Mouse (Mus musculus) midbrain, embryonic 13.5 days (tissue): Measurements from ENCODE around the gene Snx19. TPM values are rescaled to one million over a fixed set of nuclear protein-coding genes. Genes with fewer than 3 reads are reported as not detected.

Experiments
- ATAC-seq: fragments of 200-750 bp; cut with Nextera tagmentation; 2 replicates; pipeline ENCODE4 v1.8.0; 2017; ENCODE audit warnings: mild to moderate bottlenecking, moderate TSS enrichment, moderate library complexity
- H3K27ac ChIP-seq: fragments of 300-500 bp; sonication (generic); 2 replicates; pipeline ENCODE4 v1.5.1; 2015; ENCODE audit warnings: inconsistent platforms, mild to moderate bottlenecking, moderate library complexity
- H3K27me3 ChIP-seq: fragments of 300-500 bp; sonication (generic); 2 replicates; pipeline ENCODE4 v1.6.1; 2015; ENCODE audit warnings: mild to moderate bottlenecking, inconsistent platforms
- H3K36me3 ChIP-seq: fragments of 300-500 bp; sonication (generic); 2 replicates; pipeline ENCODE4 v1.6.1; 2015; ENCODE audit warnings: mild to moderate bottlenecking, inconsistent platforms
- H3K4me1 ChIP-seq: fragments of 300-500 bp; sonication (generic); replicated peaks from 2 replicates; pipeline ENCODE4 v1.6.1; 2015; ENCODE audit warnings: inconsistent platforms
- H3K4me2 ChIP-seq: fragments of 300-500 bp; sonication (generic); replicated peaks from 2 replicates; pipeline ENCODE4 v1.6.1; 2015; ENCODE audit warnings: moderate library complexity, mild to moderate bottlenecking, inconsistent platforms
- H3K4me3 ChIP-seq: fragments of 300-500 bp; sonication (generic); replicated peaks from 2 replicates; pipeline ENCODE4 v1.5.1; 2015; ENCODE audit warnings: mild to moderate bottlenecking, inconsistent platforms
- H3K9ac ChIP-seq: fragments of 300-500 bp; sonication (generic); replicated peaks from 2 replicates; pipeline ENCODE4 v1.6.1; 2015; ENCODE audit warnings: mild to moderate bottlenecking, inconsistent platforms
- H3K9me3 ChIP-seq: fragments of 300-500 bp; sonication (generic); 2 replicates; pipeline ENCODE4 v1.6.1; 2016; ENCODE audit warnings: mild to moderate bottlenecking, inconsistent platforms
- whole genome bisulfite sequencing: fragments of 180-500 bp; shearing (Covaris S2); methylation state at CpG from one replicate; pipeline ENCODE4 v1.1.7; 2015; 5-methylcytosine and 5-hydroxymethylcytosine counted together
- polyA plus RNA-seq: library from polyadenylated mRNA; unstranded; fragments of >200 nt; fragmentation: Nextera tagmentation; extraction: Ambion mirVana; gene quantifications from 2 replicates; pipeline ENCODE4 v1.2.1, GENCODE M21; 2015

The Snx19 gene
- polyA plus RNA-seq, 1 experiment from 2014 or later = 23.2 TPM

DNA sequence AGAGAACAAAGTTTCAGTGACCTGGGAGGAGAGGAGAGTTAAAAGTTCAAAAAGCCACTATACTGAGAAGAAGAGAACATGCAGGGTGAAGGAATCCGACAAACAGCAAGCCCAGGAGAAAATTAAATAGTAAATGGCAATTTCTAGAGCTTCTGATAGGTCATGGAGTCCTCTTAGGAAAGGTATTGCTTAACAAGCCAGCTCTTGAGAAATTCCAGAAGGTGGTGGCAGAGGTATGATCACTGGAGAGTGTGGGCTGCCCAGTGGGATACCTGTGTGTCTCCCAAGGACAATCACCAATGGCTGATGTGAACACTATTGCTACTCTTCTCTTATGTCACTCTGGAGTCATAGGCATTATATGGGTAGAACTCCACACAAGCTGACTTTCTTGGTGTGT is 19.2 kb downstream of the Snx19 start:
- Histone ChIP-seq H3K27ac (no peak overlapping the region), H3K36me3 (peaks cover 72% of the 10 kb centered on the region), H3K27me3 (no peaks in the 10 kb centered on the region), H3K4me3 (no peak overlapping the region), H3K4me2 (no peak overlapping the region), H3K9me3 (no peaks in the 10 kb centered on the region), H3K9ac (no peak overlapping the region), H3K4me1 (no peaks in the 10 kb centered on the region)
- no peak for ATAC-seq
- WGBS = 92% methylated on average over 1 of the region's 1 CpGs

DNA sequence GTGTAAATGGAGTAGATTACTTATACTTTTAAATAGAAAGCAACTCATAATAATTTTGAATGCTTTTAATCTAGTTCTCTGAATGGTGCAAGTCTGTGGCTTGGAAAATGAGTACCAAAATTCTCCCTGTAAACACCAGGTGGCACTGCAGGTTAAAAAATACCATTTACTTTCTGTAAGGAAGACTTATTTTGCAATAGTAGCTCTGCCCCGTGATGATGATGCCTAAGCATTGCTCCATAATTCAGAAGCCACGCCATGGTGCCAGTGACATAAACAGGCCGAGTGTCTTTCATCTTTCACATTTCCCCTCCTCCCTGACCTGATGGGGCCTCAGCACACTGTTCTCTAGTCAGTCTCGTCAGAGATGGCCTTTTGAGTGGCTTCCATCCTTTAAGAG is 21.6 kb downstream of the Snx19 start:
- H3K27me3 ChIP-seq = no peaks in the 10 kb centered on the region
- 38% methylated on average over 4 of the region's 4 CpGs for WGBS
- H3K4me2 ChIP-seq = no peak overlapping the region
- ATAC-seq = 0 out of 2 replicates have a peak, but pooled peaks have one; percentile 30
- H3K9ac ChIP-seq = no peak overlapping the region
- no peak overlapping the region for H3K4me3 ChIP-seq
- no peaks in the 10 kb centered on the region for H3K9me3 ChIP-seq
- peaks cover 71% of the 10 kb centered on the region for H3K36me3 ChIP-seq
- H3K27ac ChIP-seq = no peak overlapping the region
- no peaks in the 10 kb centered on the region for H3K4me1 ChIP-seq

DNA sequence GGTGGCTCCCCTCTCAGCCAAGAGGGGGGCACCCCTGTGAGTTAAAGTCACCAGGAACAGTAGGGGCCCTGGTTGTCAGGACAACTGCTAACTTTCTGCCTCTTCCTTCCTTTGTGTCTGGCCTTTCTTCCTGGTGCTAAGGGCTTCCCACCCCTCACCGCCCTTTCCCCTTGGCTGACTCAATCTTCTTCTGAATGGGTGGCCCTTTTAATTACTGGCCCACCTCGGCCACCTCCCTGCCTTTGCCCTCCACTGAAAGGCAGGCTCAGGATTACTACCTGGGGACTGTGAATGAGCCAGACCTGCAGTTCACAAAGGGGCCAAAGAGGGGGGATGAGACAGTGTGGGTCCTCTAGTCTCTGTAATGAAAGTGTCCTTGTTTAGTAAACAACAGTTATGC is 23.0 kb downstream of the Snx19 start:
- no peak overlapping the region for H3K9ac ChIP-seq
- no peak for ATAC-seq
- H3K36me3 ChIP-seq = peaks cover 61% of the 10 kb centered on the region
- 6% methylated on average over 2 of the region's 2 CpGs for WGBS
- no peak overlapping the region for H3K27ac ChIP-seq
- H3K4me1 ChIP-seq = no peaks in the 10 kb centered on the region
- no peaks in the 10 kb centered on the region for H3K27me3 ChIP-seq
- no peak overlapping the region for H3K4me2 ChIP-seq
- H3K4me3 ChIP-seq = no peak overlapping the region
- no peaks in the 10 kb centered on the region for H3K9me3 ChIP-seq

GRCm38 (mm10) chr9:30450834-30451233 is 23.9 kb downstream of the Snx19 start:
- Histone ChIP-seq H3K4me2 (no peak overlapping the region), H3K4me1 (no peaks in the 10 kb centered on the region), H3K27me3 (no peaks in the 10 kb centered on the region), H3K9me3 (no peaks in the 10 kb centered on the region), H3K9ac (no peak overlapping the region), H3K4me3 (no peak overlapping the region), H3K27ac (no peak overlapping the region), H3K36me3 (peaks cover 53% of the 10 kb centered on the region)
- WGBS = 80% methylated on average over 2 of the region's 2 CpGs
- ATAC-seq = no peak

DNA sequence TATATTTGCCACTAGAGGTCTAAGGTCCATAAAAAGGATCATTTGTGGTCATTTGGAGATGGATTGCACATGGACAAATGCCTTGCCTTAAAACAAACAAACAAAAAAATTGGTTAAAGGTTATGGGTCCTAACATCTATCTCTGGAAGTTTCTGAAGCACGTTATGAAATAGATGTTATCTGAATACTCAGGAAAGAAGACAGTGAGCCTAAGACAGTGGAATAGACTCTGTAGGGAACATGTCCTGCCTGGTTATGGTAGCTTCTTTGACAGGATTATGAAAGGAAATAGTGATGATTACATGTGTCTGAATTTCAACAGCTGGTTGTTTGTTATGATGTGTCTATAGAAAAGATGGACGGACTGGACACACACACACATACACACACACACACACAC is 27.6 kb downstream of the Snx19 start:
- H3K4me1 ChIP-seq = no peaks in the 10 kb centered on the region
- no peak overlapping the region for H3K27ac ChIP-seq
- no peak overlapping the region for H3K4me3 ChIP-seq
- H3K36me3 ChIP-seq = peaks cover 43% of the 10 kb centered on the region
- no peak overlapping the region for H3K4me2 ChIP-seq
- H3K27me3 ChIP-seq = no peaks in the 10 kb centered on the region
- H3K9me3 ChIP-seq = no peaks in the 10 kb centered on the region
- H3K9ac ChIP-seq = no peak overlapping the region
- ATAC-seq = no peak
- 89% methylated on average over 2 of the region's 2 CpGs for WGBS

- Histone ChIP-seq H3K27ac (no peak overlapping the region), H3K36me3 (peaks cover 41% of the 10 kb centered on the region), H3K4me2 (no peak overlapping the region), H3K9ac (no peak overlapping the region), H3K27me3 (no peaks in the 10 kb centered on the region), H3K9me3 (no peaks in the 10 kb centered on the region), H3K4me3 (no peak overlapping the region), H3K4me1 (no peaks in the 10 kb centered on the region)
- 86% methylated on average over 6 of the region's 6 CpGs for WGBS
- no peak for ATAC-seq
Measured at GRCm38 (mm10) chr9:30456250-30456649, 29.3 kb downstream of the Snx19 start.

GRCm38 (mm10) chr9:30460501-30460900 is 33.6 kb downstream of the Snx19 start:
- H3K27me3 ChIP-seq = no peaks in the 10 kb centered on the region
- H3K9ac ChIP-seq = no peak overlapping the region
- no peak overlapping the region for H3K27ac ChIP-seq
- no peak for ATAC-seq
- no peak overlapping the region for H3K4me3 ChIP-seq
- 69% methylated on average over 8 of the region's 8 CpGs for WGBS
- H3K9me3 ChIP-seq = no peaks in the 10 kb centered on the region
- no peak overlapping the region for H3K4me2 ChIP-seq
- H3K36me3 ChIP-seq = peaks cover 57% of the 10 kb centered on the region
- H3K4me1 ChIP-seq = no peaks in the 10 kb centered on the region

GRCm38 (mm10) chr9:30464661-30465060 is 37.8 kb downstream of the Snx19 start:
- Histone ChIP-seq H3K27me3 (no peaks in the 10 kb centered on the region), H3K36me3 (peaks cover 76% of the 10 kb centered on the region), H3K4me3 (no peak overlapping the region), H3K4me2 (no peak overlapping the region), H3K27ac (no peak overlapping the region), H3K9me3 (no peaks in the 10 kb centered on the region), H3K9ac (no peak overlapping the region), H3K4me1 (no peaks in the 10 kb centered on the region)
- ATAC-seq = no peak
- WGBS = 80% methylated on average over 4 of the region's 4 CpGs

- Histone ChIP-seq H3K9ac (no peak overlapping the region), H3K4me1 (no peaks in the 10 kb centered on the region)
- WGBS = 75% methylated on average over 4 of the region's 4 CpGs
Measured at GRCm38 (mm10) chr9:30480043-30480442, 53.1 kb downstream of the Snx19 start.

DNA sequence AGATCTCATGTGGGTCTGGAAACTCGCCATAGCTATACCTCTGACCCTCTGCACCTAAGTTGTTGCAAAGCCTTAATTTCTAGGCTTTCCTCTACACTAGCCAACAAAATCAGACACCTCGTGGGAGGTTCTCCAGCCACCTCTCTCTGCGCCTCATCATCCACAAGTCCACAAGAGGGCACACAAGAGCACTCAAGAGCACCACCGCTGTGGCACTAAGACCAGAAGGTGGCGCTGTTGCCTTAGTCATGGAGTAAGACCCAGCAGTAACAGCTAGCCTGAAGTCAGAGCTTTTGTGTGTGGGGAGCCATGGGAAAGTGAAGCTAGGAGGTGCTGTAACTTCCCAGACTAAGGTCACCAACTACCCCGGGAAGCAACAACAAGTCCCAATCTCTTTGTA is 53.6 kb downstream of the Snx19 start:
- H3K36me3 ChIP-seq = no peaks in the 10 kb centered on the region
- ATAC-seq = peak; percentile 95

More at GRCm38 (mm10) chr9:30480043-30480442, 53.1 kb downstream of the Snx19 start:
- Histone ChIP-seq H3K27ac (no peak overlapping the region), H3K36me3 (no peaks in the 10 kb centered on the region), H3K4me2 (no peak overlapping the region), H3K4me3 (no peak overlapping the region), H3K27me3 (no peaks in the 10 kb centered on the region), H3K9me3 (no peaks in the 10 kb centered on the region)
- ATAC-seq = no peak; the same call in 1 of the 2 replicates

GRCm38 (mm10) chr9:30482116-30482515 is 55.2 kb downstream of the Snx19 start:
- Histone ChIP-seq H3K27ac (no peak overlapping the region), H3K27me3 (no peaks in the 10 kb centered on the region), H3K4me2 (no peak overlapping the region), H3K4me1 (no peaks in the 10 kb centered on the region), H3K36me3 (no peaks in the 10 kb centered on the region), H3K9ac (no peak overlapping the region), H3K4me3 (no peak overlapping the region), H3K9me3 (no peaks in the 10 kb centered on the region)
- no peak for ATAC-seq
- WGBS = 94% methylated on average over 4 of the region's 4 CpGs

More for the DNA sequence above, 53.6 kb downstream of the Snx19 start:
- Histone ChIP-seq H3K4me2 (no peak overlapping the region), H3K27ac (no peak overlapping the region), H3K4me1 (no peaks in the 10 kb centered on the region), H3K4me3 (no peak overlapping the region), H3K27me3 (no peaks in the 10 kb centered on the region), H3K9me3 (no peaks in the 10 kb centered on the region), H3K9ac (no peak overlapping the region)
- WGBS = 4% methylated on average over 6 of the region's 6 CpGs

- H3K4me1 ChIP-seq = no peaks in the 10 kb centered on the region
- no peaks in the 10 kb centered on the region for H3K27me3 ChIP-seq
- H3K4me3 ChIP-seq = no peak overlapping the region
- H3K4me2 ChIP-seq = no peak overlapping the region
- no peaks in the 10 kb centered on the region for H3K36me3 ChIP-seq
- no peak overlapping the region for H3K27ac ChIP-seq
- no peak overlapping the region for H3K9ac ChIP-seq
- WGBS = 90% methylated on average over 3 of the region's 3 CpGs
- no peak for ATAC-seq
- no peaks in the 10 kb centered on the region for H3K9me3 ChIP-seq
Measured at GRCm38 (mm10) chr9:30484183-30484582, 57.3 kb downstream of the Snx19 start.

DNA sequence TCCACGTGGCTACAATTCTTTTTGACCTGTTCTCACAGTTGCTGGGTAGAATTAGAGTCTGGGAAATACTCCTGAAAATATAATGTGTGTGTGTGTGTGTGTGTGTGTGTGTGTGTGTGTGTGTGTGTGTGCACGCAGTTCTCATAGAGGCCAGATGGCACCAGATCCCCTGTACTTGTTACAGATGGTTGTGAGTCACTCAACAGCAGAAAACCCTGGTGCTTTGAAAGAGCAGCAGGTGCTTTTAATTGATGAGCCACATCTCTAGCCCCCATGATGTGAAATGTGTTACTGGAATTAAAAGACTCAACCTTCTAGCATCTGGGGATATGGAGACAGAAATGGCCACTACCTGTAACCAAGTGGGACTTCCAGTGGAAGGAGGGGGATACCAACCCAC is 58.3 kb downstream of the Snx19 start:
- Histone ChIP-seq H3K4me1 (no peaks in the 10 kb centered on the region), H3K9ac (no peak overlapping the region), H3K4me3 (no peak overlapping the region), H3K27ac (no peak overlapping the region), H3K36me3 (no peaks in the 10 kb centered on the region), H3K27me3 (no peaks in the 10 kb centered on the region), H3K9me3 (no peaks in the 10 kb centered on the region), H3K4me2 (no peak overlapping the region)
- WGBS = 85% methylated on average over 2 of the region's 2 CpGs
- no peak for ATAC-seq
